Mouse (Mus musculus) E14TG2a.4 (cell line): ENCODE measurements at regions not wholly inside any gene's neighbourhood (a gene's known extent, or its start where the extent isn't known, plus 50 kb on each side); places are given as distances from the start of the nearest gene placed in this dataset.

ENCODE experiments used
- CTCF ChIP-seq: conservative IDR thresholded peaks from 2 replicates; pipeline ENCODE4 v1.5.1; 2014; ENCODE audit warnings: low read length
- NANOG ChIP-seq: IDR thresholded peaks from 2 replicates; pipeline ENCODE4 v1.6.1; 2014; ENCODE audit warnings: borderline replicate concordance, low read length, mixed read lengths
- POU5F1 ChIP-seq: IDR thresholded peaks from 2 replicates; pipeline ENCODE4 v1.6.1; 2014; ENCODE audit warnings: low read length, borderline replicate concordance

GRCm38 (mm10) chr17:58572885-58573284 is 418.3 kb downstream of the Pdzph1 start:
- no peak for TF ChIP-seq CTCF
- TF ChIP-seq POU5F1, result no peak
- no peak for TF ChIP-seq NANOG
